Mouse (Mus musculus) cortical plate, adult 2 months (tissue): ENCODE data around the gene Pde4c.

Experiments
- CTCF ChIP-seq: fragments of 200-500 bp; IDR thresholded peaks from 2 replicates; pipeline ENCODE4 v1.5.1; 2011; ENCODE audit warnings: mild to moderate bottlenecking, control low read depth, low read length; ENCODE audit not compliant: insufficient read depth; ENCODE audit errors: extremely low read depth
- POLR2A ChIP-seq: fragments of 200-500 bp; IDR thresholded peaks from 2 replicates; pipeline ENCODE4 v1.6.1; 2011; ENCODE audit warnings: mild to moderate bottlenecking, low read length, control low read depth; ENCODE audit not compliant: insufficient read depth; ENCODE audit errors: extremely low read depth

GRCm38 (mm10) chr8:70753151-70753550 lies 29.6 kb downstream of the Pde4c start:
- TF ChIP-seq CTCF (no peak), POLR2A (0 out of 2 replicates have a peak, but pooled peaks have one; percentile 49)
